Mouse (Mus musculus): ENCODE data around the gene Rasl11b.

GRCm38 (mm10) chr5:74149975-74150374 lies 45.1 kb upstream of the Rasl11b start:
- TF ChIP-seq MYOD1 (IDR thresholded peaks at IDR 0.05; ENCODE audit: control insufficient read depth in 1 of 3, insufficient read length in 2 of 3, low read depth in 2 of 3) (no peak), POLR2AphosphoS2 (IDR thresholded peaks at IDR 0.05; ENCODE audit: insufficient read length, low read depth) (no peak), POLR2A (IDR thresholded peaks at IDR 0.05; ENCODE audit: insufficient read length, low read depth) (no peak), MYOG (IDR thresholded peaks at IDR 0.05; ENCODE audit: control insufficient read depth in 1 of 3, insufficient read depth in 1 of 3, insufficient read length in 2 of 3, low read depth in 2 of 3) (no peak), CEBPB (IDR thresholded peaks at IDR 0.05; ENCODE audit: insufficient read depth, poor library complexity, severe bottlenecking) (no peak)

All from myocyte (in vitro differentiated cells).